Mouse (Mus musculus): ENCODE measurements at regions not wholly inside any gene's neighbourhood (a gene's known extent, or its start where the extent isn't known, plus 50 kb on each side); places are given as distances from the start of the nearest gene placed in this dataset.

- no peak for TF ChIP-seq CTCF (IDR thresholded peaks at IDR 0.05)
- TF ChIP-seq EP300 (IDR thresholded peaks at IDR 0.05) = no peak
Observed at GRCm38 (mm10) chr2:50772101-50772500, 376.8 kb downstream of the Rnd3 start.

Data from lung, postnatal 0 days (tissue).